Mouse (Mus musculus): ENCODE data around the gene Tnfrsf23. TPM values are rescaled to one million over a fixed set of nuclear protein-coding genes. Genes with fewer than 3 reads are reported as not detected.

Gene Tnfrsf23
- polyA plus RNA-seq, 1 experiment from 2014 or later, result 3.0 TPM

- 33% methylated on average over 1 of the region's 1 CpGs for WGBS
- no peak overlapping the region for H3K9ac ChIP-seq (replicated peaks; ENCODE audit: low read depth)
- H3K9me3 ChIP-seq (ENCODE audit: low read length), result no peaks in the 10 kb centered on the region
- peaks cover 23% of the 10 kb centered on the region; the same call in 1 of the 2 replicates for H3K4me1 ChIP-seq (ENCODE audit: insufficient read depth, low read depth, low read length)
- no peaks in the 10 kb centered on the region for H3K27me3 ChIP-seq (replicated peaks; ENCODE audit: insufficient read depth, low read length)
- TF ChIP-seq CTCF (IDR thresholded peaks at IDR 0.05) (peak; percentile 45), EP300 (IDR thresholded peaks at IDR 0.05) (peak; percentile 82)
- peak overlapping the region; percentile 69 for H3K27ac ChIP-seq (ENCODE audit: low read length)
- ATAC-seq, result peak; percentile 96
- H3K4me2 ChIP-seq (replicated peaks; ENCODE audit: low read depth, low read length), result no peak overlapping the region
- no peak overlapping the region for H3K4me3 ChIP-seq (ENCODE audit: low read depth, low read length)
- peak; percentile 91 for DNase-seq (ENCODE audit: low spot score)
- no peaks in the 10 kb centered on the region for H3K36me3 ChIP-seq (ENCODE audit: insufficient read depth, low read length)
Observed at GRCm38 (mm10) chr7:143717811-143718210, 32.1 kb upstream of the Tnfrsf23 start.

- DNase-seq (ENCODE audit: low spot score) (no peak), ATAC-seq (no peak)
- Histone ChIP-seq H3K4me2 (replicated peaks; ENCODE audit: low read depth, low read length) (no peak overlapping the region), H3K36me3 (ENCODE audit: insufficient read depth, low read length) (peaks cover 7% of the 10 kb centered on the region), H3K4me3 (ENCODE audit: low read depth, low read length) (no peak overlapping the region), H3K27me3 (replicated peaks; ENCODE audit: insufficient read depth, low read length) (no peaks in the 10 kb centered on the region), H3K9ac (replicated peaks; ENCODE audit: low read depth) (no peak overlapping the region), H3K27ac (ENCODE audit: low read length) (peak overlapping the region; percentile 32), H3K9me3 (ENCODE audit: low read length) (no peaks in the 10 kb centered on the region), H3K4me1 (ENCODE audit: insufficient read depth, low read depth, low read length) (peaks cover 17% of the 10 kb centered on the region; the same call in 1 of the 2 replicates)
- no peak for TF ChIP-seq EP300 (IDR thresholded peaks at IDR 0.05)
- TF ChIP-seq CTCF (IDR thresholded peaks at IDR 0.05), result no peak
- WGBS, result 66% methylated on average over 4 of the region's 4 CpGs
Observed at GRCm38 (mm10) chr7:143713421-143713820, 27.7 kb upstream of the Tnfrsf23 start.

GRCm38 (mm10) chr7:143712771-143713348 lies 27.2 kb upstream of the Tnfrsf23 start:
- DNase-seq (ENCODE audit: low spot score) (no peak), ATAC-seq (no peak)
- Histone ChIP-seq H3K4me3 (ENCODE audit: low read depth, low read length) (no peak overlapping the region), H3K4me1 (ENCODE audit: insufficient read depth, low read depth, low read length) (peaks cover 11% of the 10 kb centered on the region; the same call in 1 of the 2 replicates), H3K4me2 (replicated peaks; ENCODE audit: low read depth, low read length) (no peak overlapping the region), H3K9me3 (ENCODE audit: low read length) (no peaks in the 10 kb centered on the region), H3K9ac (replicated peaks; ENCODE audit: low read depth) (no peak overlapping the region), H3K27ac (ENCODE audit: low read length) (peak overlapping the region; percentile 32), H3K36me3 (ENCODE audit: insufficient read depth, low read length) (peaks cover 7% of the 10 kb centered on the region), H3K27me3 (replicated peaks; ENCODE audit: insufficient read depth, low read length) (no peaks in the 10 kb centered on the region)
- WGBS, result 62% methylated on average over 8 of the region's 8 CpGs
- TF ChIP-seq EP300 (IDR thresholded peaks at IDR 0.05), result no peak
- TF ChIP-seq CTCF (IDR thresholded peaks at IDR 0.05), result no peak

GRCm38 (mm10) chr7:143712023-143712422 lies 26.4 kb upstream of the Tnfrsf23 start:
- Histone ChIP-seq H3K9ac (replicated peaks; ENCODE audit: low read depth) (no peak overlapping the region), H3K4me3 (ENCODE audit: low read depth, low read length) (no peak overlapping the region), H3K36me3 (ENCODE audit: insufficient read depth, low read length) (peaks cover 7% of the 10 kb centered on the region), H3K27ac (ENCODE audit: low read length) (peak overlapping the region; percentile 43), H3K27me3 (replicated peaks; ENCODE audit: insufficient read depth, low read length) (no peaks in the 10 kb centered on the region), H3K9me3 (ENCODE audit: low read length) (no peaks in the 10 kb centered on the region), H3K4me1 (ENCODE audit: insufficient read depth, low read depth, low read length) (peaks cover 5% of the 10 kb centered on the region; the same call in 1 of the 2 replicates), H3K4me2 (replicated peaks; ENCODE audit: low read depth, low read length) (no peak overlapping the region)
- TF ChIP-seq EP300 (IDR thresholded peaks at IDR 0.05) (peak; percentile 57; the same call in 1 of the 2 replicates), CTCF (IDR thresholded peaks at IDR 0.05) (no peak)
- ATAC-seq (peak; percentile 86), DNase-seq (ENCODE audit: low spot score) (peak; percentile 84)
- 29% methylated on average over 4 of the region's 4 CpGs for WGBS

- H3K27me3 ChIP-seq (replicated peaks; ENCODE audit: insufficient read depth, low read length), result no peaks in the 10 kb centered on the region
- H3K9me3 ChIP-seq (ENCODE audit: low read length), result no peaks in the 10 kb centered on the region
- no peak overlapping the region for H3K4me3 ChIP-seq (ENCODE audit: low read depth, low read length)
- DNase-seq (ENCODE audit: low spot score) (peak; percentile 53), ATAC-seq (peak; percentile 58)
- peaks cover 7% of the 10 kb centered on the region for H3K36me3 ChIP-seq (ENCODE audit: insufficient read depth, low read length)
- H3K27ac ChIP-seq (ENCODE audit: low read length), result peak overlapping the region; percentile 32
- WGBS, result 47% methylated on average over 7 of the region's 7 CpGs
- no peak overlapping the region for H3K4me2 ChIP-seq (replicated peaks; ENCODE audit: low read depth, low read length)
- TF ChIP-seq CTCF (IDR thresholded peaks at IDR 0.05), result no peak
- TF ChIP-seq EP300 (IDR thresholded peaks at IDR 0.05), result no peak
- H3K9ac ChIP-seq (replicated peaks; ENCODE audit: low read depth), result no peak overlapping the region
- H3K4me1 ChIP-seq (ENCODE audit: insufficient read depth, low read depth, low read length), result peaks cover 5% of the 10 kb centered on the region; the same call in 1 of the 2 replicates
Observed at GRCm38 (mm10) chr7:143711381-143711780, 25.7 kb upstream of the Tnfrsf23 start.

- Histone ChIP-seq H3K4me1 (ENCODE audit: insufficient read depth, low read depth, low read length) (peaks cover 5% of the 10 kb centered on the region; the same call in 1 of the 2 replicates), H3K27me3 (replicated peaks; ENCODE audit: insufficient read depth, low read length) (no peaks in the 10 kb centered on the region), H3K9ac (replicated peaks; ENCODE audit: low read depth) (no peak overlapping the region), H3K27ac (ENCODE audit: low read length) (no peak overlapping the region), H3K4me3 (ENCODE audit: low read depth, low read length) (no peak overlapping the region), H3K9me3 (ENCODE audit: low read length) (no peaks in the 10 kb centered on the region), H3K4me2 (replicated peaks; ENCODE audit: low read depth, low read length) (no peak overlapping the region), H3K36me3 (ENCODE audit: insufficient read depth, low read length) (peaks cover 22% of the 10 kb centered on the region)
- TF ChIP-seq CTCF (IDR thresholded peaks at IDR 0.05) (no peak), EP300 (IDR thresholded peaks at IDR 0.05) (no peak)
- DNase-seq (ENCODE audit: low spot score) (no peak), ATAC-seq (no peak)
- WGBS, result 85% methylated on average over 7 of the region's 7 CpGs
Observed at GRCm38 (mm10) chr7:143709395-143709794, 23.7 kb upstream of the Tnfrsf23 start.
